Mouse (Mus musculus) layer of hippocampus, adult 2 months (tissue): ENCODE measurements around the gene Gprin1. TPM values are rescaled to one million over a fixed set of nuclear protein-coding genes. Genes with fewer than 3 reads are reported as not detected.

ENCODE experiments used
- DNase-seq, 2 experiments: peaks; one replicate each; pipeline ENCODE4 v3.0.0; 2022; ENCODE audit warnings: low spot score in 2 of 2
- H3K27ac ChIP-seq: fragments of 200-600 bp; 2 replicates; pipeline ENCODE4 v1.8.1; 2022
- H3K4me3 ChIP-seq: fragments of 200-600 bp; 2 replicates; pipeline ENCODE4 v1.8.1; 2022; ENCODE audit warnings: mild to moderate bottlenecking
- CTCF ChIP-seq: fragments of 200-600 bp; conservative IDR thresholded peaks from 2 replicates; pipeline ENCODE4 v1.8.1; 2022; ENCODE audit warnings: antibody characterized with exemption, mild to moderate bottlenecking, moderate library complexity
- total RNA-seq, 2 experiments: library from RNA; stranded (reverse); gene quantifications; 2 replicates each; pipeline ENCODE4 v1.2.3; 2021

Gprin1 gene
- total RNA-seq, 2 experiments from 2014 or later = 146 to 150 TPM

- H3K27ac ChIP-seq = no peak within 1 kb of the TSS
- no peak within 1 kb of the TSS for H3K4me3 ChIP-seq
- no peak for TF ChIP-seq CTCF
- DNase-seq = no peak
These were observed 34.0 kb upstream of the Gprin1 start, which contains the start of gene Eif4e1b for GRCm38 (mm10) chr13:54783698-54784097. Gene Eif4e1b (plus strand): TSS chr13:54783998.

- DNase-seq = no peak
- no peak overlapping the region for H3K27ac ChIP-seq
- H3K4me3 ChIP-seq = no peak overlapping the region
- TF ChIP-seq CTCF = no peak
These were observed 33.6 kb upstream of the Gprin1 start for GRCm38 (mm10) chr13:54783235-54783634.

DNA sequence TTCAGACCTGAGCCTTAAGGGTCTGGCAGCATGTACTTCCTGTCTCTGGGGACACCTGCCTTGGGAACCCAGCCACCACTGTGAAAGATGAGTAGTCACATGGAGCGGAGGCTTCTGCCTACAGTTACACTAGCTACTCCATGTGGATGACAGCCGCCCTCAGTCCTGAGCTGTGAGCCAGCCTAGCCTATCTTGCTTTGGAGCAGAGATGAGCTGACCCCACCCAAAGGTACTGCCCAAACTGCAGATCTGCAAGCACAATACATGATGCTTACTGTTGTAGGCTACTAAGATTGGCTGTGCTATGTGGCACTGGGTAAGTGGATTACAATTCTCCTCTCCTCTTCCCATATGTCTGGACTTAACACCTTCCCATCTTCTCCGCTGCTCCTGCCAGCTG, 31.4 kb upstream of the Gprin1 start:
- peak overlapping the region; percentile 65; the same call in 1 of the 2 replicates for H3K27ac ChIP-seq

GRCm38 (mm10) chr13:54780592-54780991, 30.9 kb upstream of the Gprin1 start:
- peak in 1 of 2 experiments; percentile 78 for DNase-seq
- TF ChIP-seq CTCF = no peak
- Histone ChIP-seq H3K27ac (peak overlapping the region; percentile 65; the same call in 1 of the 2 replicates), H3K4me3 (no peak overlapping the region)

More for the DNA sequence above, 31.4 kb upstream of the Gprin1 start:
- no peak for DNase-seq
- TF ChIP-seq CTCF = no peak
- H3K4me3 ChIP-seq = no peak overlapping the region

- Histone ChIP-seq H3K27ac (peak overlapping the region; percentile 96), H3K4me3 (no peak overlapping the region; the same call in 1 of the 2 replicates)
- DNase-seq = no peak
- TF ChIP-seq CTCF = no peak
These were observed 17.3 kb upstream of the Gprin1 start for GRCm38 (mm10) chr13:54767012-54767411.

- DNase-seq = peak; percentile 89 to 90
- peak; percentile 94 for TF ChIP-seq CTCF
- Histone ChIP-seq H3K27ac (peak within 1 kb of the TSS; percentile 96), H3K4me3 (peak within 1 kb of the TSS; percentile 70)
These were observed 16.6 kb upstream of the Gprin1 start, which contains the start of gene Sncb for GRCm38 (mm10) chr13:54766192-54766768. Gene Sncb (minus strand): TSS chr13:54766595.

GRCm38 (mm10) chr13:54765281-54766191, 15.9 kb upstream of the Gprin1 start:
- peak in 1 of 2 experiments; percentile 43 for DNase-seq
- no peak for TF ChIP-seq CTCF
- H3K4me3 ChIP-seq = peak overlapping the region; percentile 70
- peak overlapping the region; percentile 96 for H3K27ac ChIP-seq

DNA sequence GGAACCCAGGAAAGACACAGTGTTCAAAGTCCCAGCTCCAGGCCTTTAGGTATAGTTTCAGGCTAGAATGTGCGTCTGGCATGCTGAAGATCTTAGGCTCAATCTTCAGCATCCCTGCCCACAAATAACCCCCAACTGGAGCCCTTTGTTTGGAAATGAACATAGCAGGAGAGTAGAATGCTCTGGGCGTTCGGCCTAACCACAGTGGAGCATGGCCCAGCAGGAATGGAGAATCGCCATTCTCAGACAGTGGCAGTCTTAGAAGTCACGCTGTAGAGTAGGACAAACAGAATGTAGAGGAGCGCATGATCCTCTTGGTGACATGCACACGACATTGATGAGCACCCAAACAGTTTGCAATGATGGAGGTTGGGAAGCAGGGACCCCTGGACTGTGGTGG, 11.2 kb upstream of the Gprin1 start:
- Histone ChIP-seq H3K27ac (peak overlapping the region; percentile 96), H3K4me3 (no peak overlapping the region)
- no peak for TF ChIP-seq CTCF
- no peak for DNase-seq

- no peak overlapping the region for H3K4me3 ChIP-seq
- DNase-seq = peak; percentile 84 to 92
- peak overlapping the region; percentile 96 for H3K27ac ChIP-seq
- TF ChIP-seq CTCF = no peak
These were observed 10.6 kb upstream of the Gprin1 start for GRCm38 (mm10) chr13:54760164-54760795.

GRCm38 (mm10) chr13:54759496-54759895, 9.8 kb upstream of the Gprin1 start:
- H3K4me3 ChIP-seq = no peak overlapping the region
- H3K27ac ChIP-seq = peak overlapping the region; percentile 96
- no peak for TF ChIP-seq CTCF
- no peak for DNase-seq

- no peak for DNase-seq
- TF ChIP-seq CTCF = peak; percentile 1; the same call in 1 of the 2 replicates
- Histone ChIP-seq H3K27ac (peak overlapping the region; percentile 96), H3K4me3 (peak overlapping the region; percentile 47)
These were observed 9.2 kb upstream of the Gprin1 start for GRCm38 (mm10) chr13:54758756-54759470.

GRCm38 (mm10) chr13:54758045-54758755, 8.5 kb upstream of the Gprin1 start:
- DNase-seq = peak; percentile 91 to 92
- H3K4me3 ChIP-seq = peak overlapping the region; percentile 47
- peak; percentile 79 for TF ChIP-seq CTCF
- H3K27ac ChIP-seq = peak overlapping the region; percentile 96
